Mouse (Mus musculus) mouse embryonic stem cell (cell line): ENCODE data around the gene Tmem81.

Source experiments
- in situ Hi-C, 2 experiments: fragments of 300-500 bp; cut with MboI; formaldehyde crosslinking; loops; 1 replicate in 1 of 2; 3 replicates in 1 of 2; pipeline ENCODE4 v1.14.3; 2019 to 2020; ENCODE audit warnings: low sequenced_read_pairs in 2 of 2, low pct_unique_long_range_greater_than_20kb in 1 of 2, mixed read lengths in 1 of 2; ENCODE audit not compliant: unreplicated experiment in 1 of 2

Gene Tmem81

DNA sequence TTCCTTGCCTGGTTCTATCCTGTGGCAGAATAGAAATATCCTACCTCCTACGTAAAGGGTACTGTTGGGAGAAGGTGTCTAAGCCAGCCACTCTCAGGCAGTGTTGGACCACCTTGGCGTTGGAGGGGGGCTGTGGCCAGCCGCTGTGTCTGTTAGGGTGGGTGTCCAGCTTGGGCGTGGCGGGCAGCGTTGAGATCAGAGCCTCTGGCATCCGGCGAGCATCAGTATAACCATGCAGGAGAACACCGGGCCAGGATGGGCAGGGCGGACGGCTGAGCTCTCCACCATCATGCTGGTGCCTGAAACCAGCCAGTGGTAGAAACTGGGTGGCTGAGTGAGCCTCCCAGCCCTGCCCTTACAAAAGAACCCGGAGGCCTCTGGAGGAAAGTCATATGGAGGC lies 9.3 kb downstream of the Tmem81 start:
- in situ Hi-C loops = no loop called here

DNA sequence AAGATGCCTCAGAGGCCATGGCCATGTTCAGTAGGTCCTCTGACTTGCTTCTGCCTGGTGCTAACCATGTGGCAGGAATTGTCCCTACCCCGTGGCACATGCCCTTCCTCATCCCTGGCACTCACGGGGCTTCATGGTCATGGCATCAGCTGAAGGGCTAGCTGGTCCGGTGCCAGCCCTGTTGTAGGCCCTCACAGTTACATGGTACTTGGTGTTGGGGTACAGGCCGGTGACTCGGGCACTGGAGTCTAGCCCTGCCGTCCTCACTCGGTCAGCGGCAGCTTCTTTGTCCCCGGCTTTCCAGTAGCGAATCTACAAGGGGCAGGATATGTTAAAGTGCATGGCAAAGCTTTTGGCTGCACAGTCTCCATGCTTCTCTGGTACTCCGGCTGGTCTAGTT lies 10.7 kb downstream of the Tmem81 start:
- in situ Hi-C loops = no loop called here

DNA sequence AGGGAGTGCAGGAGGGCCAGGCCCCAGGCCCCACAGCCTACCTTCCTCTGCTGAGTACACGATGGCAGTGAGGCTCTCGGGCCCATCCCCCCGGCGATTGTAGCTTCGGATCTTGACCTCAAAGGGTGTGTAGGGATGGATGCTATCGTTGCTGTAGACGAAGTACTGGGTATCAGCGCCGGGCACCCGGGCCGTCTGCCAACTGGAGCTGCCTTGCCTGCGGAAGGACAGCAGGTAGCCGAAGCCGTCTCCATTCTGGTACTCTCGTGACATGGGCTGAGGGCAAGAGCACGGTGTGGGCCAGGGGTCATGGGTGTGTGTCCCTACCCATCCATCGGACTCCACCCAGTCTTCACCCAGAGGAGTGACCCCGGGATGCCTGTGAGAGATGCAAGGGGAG lies 12.6 kb downstream of the Tmem81 start:
- in situ Hi-C loops = no loop called here

DNA sequence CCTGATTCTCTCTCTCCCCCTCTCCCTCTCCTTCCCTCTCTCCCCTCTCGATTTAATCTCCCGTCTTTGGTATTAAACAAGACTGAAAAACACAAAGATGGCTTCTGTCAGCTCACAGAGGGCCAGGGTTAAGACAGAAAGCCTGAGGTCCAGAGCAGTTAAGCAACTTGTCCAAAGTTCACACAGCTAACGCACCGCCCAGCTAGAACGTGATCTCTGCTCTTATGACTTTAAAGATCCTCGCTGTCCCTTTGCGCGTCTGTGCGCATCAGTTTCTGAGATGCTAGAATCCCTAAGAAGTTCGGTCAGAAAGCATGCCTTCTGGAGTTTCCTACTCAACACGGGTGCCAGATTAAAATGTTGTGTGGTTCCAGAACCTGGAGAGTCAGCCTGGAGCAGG lies 13.7 kb downstream of the Tmem81 start:
- in situ Hi-C loops = loop anchor here in 1 of 2 experiments (10.0 kb wide), 1 partner anchor 155 kb away; no protein-coding TSS in a partner anchor

DNA sequence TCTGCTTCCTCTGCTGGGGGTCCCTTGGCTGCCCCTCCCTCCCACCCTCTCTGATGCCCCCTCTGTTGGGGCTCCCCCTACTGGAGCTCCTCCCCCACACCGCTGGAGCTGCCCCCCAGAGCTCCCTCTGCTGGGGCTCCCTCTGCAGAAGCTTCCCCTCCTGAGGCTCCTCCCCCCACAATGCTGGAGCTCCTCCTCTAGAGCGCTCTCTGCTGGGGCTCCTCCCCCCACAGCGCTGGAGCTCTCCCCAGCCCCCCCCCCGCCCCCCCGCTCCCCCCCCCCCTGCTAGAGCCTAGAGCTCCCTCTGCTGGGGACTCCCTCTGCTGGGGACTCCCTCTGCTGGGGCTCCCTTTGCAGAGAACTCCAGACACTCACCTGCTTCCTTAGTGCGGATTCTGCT lies 14.7 kb downstream of the Tmem81 start:
- in situ Hi-C loops = loop anchor here in 1 of 2 experiments (10.0 kb wide), 1 partner anchor 156 kb away; no protein-coding TSS in a partner anchor

DNA sequence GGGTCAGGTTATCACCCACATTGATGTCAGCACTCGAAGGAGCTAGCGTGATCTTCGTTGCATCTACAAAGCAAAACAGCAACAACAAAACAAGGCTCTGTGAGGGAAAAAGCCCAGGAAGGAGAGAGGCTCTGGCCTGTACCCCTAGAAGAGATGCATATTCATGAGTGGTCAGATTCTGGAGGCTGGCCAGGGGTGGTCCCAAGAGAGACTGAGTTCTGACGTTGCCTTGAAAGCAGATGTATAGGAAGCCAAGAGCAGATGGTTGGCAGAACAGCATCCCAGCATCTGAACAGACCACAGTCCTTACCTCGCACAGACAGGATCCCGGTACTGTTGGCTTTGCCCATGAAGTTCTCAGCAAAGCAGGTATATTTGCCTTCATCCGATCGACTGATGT lies 17.0 kb downstream of the Tmem81 start:
- in situ Hi-C loops = loop anchor here in 1 of 2 experiments (10.0 kb wide), 1 partner anchor 158 kb away; no protein-coding TSS in a partner anchor

DNA sequence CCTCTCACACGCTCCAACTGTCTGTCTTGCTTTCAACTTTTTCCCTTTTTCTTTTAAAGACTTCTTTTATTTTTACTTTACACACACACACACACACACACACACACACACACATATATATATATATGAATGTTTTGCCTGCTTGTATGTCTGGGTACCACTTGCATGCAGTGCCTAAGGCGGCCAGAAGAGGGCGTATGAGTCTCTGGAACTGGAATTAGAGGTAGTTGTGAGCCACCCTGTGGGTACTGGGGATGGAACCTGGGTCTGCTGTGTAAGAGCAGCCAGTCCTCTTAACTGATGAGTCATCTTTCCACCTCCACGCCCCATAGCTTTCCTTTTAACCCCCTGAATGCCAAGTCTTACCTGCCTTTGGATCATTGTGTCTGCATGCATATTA lies 17.9 kb downstream of the Tmem81 start:
- in situ Hi-C loops = loop anchor here in 1 of 2 experiments (10.0 kb wide), 1 partner anchor 159 kb away; no protein-coding TSS in a partner anchor

DNA sequence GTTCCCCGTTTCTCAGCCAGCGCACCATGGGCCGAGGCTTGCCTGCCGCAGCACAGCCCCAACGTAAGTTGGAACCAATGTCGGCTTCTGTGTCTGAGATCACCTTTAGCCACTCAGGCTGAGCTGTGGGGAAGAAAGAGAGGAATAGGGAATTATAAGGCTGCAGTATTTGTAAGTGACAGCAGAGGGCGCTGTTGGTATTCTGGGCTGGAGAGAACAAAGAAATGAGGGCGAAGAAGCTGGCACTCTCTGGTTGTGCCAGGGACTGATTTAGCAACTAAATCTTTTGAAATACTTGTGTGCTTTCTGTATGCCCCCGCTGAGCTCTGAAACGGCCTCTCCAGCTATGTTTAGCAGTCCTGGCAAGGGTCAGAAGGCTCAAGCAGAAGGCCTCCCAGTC lies 19.8 kb downstream of the Tmem81 start:
- in situ Hi-C loops = loop anchor here (5.0 to 10.0 kb wide), 2 partner anchors 66 to 161 kb away; no protein-coding TSS in a partner anchor

DNA sequence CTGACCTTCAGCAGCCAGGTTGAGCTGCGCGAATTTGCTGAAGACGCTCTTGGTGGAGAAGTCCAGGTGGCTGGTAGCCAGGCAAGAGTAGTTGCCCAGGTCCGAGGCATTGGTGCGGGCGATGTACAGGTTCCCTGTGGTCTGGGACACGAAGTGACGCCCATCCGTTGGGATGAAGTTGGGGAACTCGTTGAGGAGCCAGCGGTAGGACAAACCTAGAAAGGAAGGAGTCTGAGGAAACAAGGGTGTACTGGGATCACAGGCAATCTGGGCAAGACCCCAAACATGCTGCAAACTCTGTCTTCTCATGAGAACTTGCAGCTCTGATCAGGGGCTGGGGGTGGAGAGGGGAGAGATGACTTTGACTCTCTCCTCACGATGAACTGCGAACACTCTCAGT lies 22.0 kb downstream of the Tmem81 start:
- in situ Hi-C loops = loop anchor here (5.0 to 10.0 kb wide), 2 partner anchors 64 to 163 kb away; no protein-coding TSS in a partner anchor

DNA sequence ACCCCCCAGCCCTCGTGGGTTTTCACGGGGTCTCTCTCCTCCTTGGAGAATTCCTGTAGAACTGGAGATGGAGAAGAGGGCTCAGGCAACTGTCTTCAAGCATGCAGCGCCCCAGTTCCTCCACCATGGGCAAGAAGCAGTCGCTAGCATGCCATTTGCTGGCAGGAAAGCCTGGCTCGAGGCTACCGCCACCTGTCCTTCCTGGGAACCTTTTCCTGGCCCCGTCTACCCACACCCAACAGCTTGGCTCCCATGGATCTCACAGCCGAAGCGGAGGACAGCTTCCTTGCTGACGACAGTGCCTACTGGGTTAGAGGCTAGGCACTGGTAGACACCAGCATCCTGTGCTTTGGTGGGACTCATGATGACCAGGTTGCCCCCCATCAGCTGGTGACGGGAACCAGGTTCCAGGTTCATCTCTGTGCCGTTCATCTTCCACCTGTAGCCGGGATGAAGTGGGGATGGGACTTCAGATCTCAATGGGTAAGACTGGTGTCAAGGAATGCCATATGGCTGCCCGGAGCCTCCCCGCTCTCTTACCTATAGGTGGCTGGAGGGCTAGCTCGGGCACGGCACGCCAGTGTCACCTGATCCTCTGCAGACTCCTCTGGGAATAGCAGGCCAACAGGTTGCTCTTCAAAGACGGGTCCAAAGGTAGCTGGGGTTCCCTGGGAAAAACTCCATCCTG lies 22.8 kb downstream of the Tmem81 start:
- in situ Hi-C loops = loop anchor here (5.0 to 10.0 kb wide), 2 partner anchors 64 to 164 kb away; no protein-coding TSS in a partner anchor

DNA sequence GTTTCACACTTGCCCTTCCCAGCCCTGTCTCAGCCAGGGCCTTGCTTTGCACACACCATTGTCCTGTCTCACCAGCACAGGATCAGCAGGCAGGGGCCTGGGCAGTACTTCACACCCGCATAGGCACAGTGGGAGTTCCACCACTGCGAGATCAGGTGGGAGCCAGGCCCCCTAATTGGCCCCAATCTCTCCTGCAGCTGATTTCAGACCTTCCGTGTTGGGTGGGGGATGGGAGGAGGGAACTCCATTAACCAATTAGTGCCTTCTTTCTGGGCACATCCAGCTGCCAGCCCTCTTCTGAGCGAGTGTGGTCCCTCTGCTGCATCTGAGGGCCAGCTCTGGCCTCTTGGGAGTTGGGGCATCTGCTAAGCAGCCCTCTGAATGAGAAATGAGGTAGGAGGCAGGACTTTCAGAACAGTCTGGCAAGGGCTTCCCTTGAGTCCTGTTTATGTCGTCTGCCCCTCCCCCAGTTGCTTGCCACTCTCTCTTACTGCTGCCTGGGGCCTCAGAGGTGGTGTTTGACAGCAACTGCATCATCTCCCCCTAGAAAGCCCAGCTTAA lies 24.7 kb downstream of the Tmem81 start:
- in situ Hi-C loops = no loop called here

DNA sequence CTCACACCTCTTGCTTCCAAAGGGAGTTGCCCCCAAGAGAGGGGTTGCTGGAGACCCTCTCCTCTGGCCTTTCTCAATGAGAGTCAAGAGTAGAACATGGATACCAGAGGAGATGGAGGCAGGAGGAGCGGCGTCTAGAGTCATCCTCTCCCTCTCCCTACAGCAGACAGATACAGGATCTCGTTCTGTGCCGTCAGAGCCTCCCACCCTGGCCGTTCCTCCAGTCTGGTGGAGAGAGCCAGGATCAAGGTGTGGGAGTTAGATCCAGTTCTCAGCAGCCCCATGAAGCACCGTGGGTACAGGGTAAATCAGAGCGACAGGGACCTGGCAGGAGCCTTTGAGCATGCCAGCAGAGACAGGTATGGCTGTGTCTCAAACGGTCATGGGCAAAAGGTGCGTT lies 26.5 kb downstream of the Tmem81 start:
- in situ Hi-C loops = no loop called here

DNA sequence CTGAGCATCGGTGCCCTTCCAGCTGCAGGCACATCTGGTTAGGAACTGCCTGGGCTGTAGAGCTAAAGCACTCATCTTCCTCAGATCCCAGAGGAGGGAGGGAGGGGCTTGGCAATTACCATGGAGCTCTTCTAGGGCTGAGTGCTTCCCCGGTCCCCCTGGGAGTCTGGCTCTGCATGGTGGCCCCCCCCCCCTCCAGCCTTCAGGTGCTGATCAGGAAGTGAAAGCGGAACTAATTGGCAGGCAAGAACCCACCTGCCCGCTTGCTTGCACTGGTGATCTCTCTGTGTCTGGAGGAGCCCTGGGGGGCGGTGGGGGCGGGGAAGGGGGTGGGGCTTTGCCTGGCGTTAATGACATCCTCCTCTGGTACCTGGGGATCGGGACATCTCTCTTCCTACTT lies 27.8 kb downstream of the Tmem81 start:
- in situ Hi-C loops = no loop called here

DNA sequence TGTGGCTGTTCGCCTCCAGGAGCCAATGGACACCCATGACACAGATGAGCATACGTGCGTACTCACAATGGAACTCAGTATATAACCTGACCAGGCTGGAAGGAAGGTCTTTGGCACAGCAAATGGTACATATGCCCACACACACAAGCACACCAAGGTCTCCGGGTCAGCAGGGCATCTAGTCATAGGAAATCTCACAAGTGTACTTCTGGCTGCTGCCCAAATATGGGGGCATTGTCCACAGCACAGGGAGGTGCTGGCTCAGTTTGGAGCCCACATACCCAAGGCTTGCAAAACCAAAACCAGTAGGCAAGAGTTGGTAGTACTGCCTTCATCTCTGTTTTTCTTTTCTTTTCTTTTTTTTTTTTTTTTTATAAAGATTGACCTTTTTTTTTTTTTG lies 29.5 kb downstream of the Tmem81 start:
- in situ Hi-C loops = no loop called here

DNA sequence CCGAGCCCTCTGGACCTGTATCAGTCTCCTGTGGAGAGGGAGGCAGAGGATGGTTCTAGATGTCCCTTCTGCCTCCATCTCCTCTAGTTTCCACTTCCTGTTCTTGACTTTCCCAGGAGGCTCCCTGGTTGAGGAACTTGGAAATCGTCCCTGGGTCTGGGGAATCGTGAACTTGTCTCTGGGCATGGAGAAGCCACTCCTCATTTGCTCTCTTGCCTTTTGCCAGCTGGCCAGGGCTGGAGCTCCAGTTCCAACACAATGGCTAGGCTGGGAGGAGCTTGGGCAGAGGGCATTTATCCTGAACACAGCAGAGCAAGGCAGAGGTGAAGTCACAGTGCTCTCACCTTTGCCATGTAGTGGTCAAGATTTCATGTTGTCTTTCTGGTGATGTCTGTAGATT lies 30.4 kb downstream of the Tmem81 start:
- in situ Hi-C loops = no loop called here

DNA sequence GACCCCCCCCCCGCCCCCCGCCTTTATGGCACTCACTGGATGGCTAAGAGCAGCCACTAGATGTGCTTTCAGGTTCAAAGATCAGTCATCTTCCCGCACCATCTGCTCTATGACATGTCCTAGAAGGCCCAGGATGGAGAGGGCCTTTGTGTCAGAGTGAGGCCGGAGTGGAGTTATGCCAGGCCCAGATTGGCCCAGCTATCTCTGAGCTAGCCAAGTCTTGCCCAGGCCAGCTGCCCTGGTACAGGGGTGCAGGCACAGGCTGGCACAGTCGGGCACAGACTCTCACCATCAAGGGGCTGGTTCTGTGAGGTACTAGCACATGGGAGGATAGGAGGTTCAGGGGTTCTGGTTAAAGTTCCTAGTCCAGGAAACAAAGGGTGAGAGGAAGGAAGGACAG lies 31.7 kb downstream of the Tmem81 start:
- in situ Hi-C loops = no loop called here

DNA sequence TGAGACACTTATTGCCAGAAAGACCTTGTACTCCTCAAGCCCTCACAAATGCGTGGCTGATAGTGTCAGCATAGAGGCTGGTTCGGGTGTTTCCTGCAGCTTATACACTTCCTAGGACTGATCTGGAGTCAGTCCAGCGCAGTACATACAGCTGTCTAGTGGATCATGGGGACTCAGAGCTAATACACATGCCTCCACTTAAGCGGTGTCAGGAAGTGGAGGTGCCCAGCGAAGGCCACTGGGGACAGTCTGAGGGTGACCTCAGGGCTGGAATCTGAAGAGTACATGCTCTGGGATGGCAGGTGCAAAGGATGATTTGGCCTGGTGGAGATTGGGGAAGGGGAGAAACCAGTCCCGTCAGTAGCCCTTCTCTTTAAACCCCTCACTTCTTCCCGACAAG lies 34.7 kb downstream of the Tmem81 start:
- in situ Hi-C loops = no loop called here

DNA sequence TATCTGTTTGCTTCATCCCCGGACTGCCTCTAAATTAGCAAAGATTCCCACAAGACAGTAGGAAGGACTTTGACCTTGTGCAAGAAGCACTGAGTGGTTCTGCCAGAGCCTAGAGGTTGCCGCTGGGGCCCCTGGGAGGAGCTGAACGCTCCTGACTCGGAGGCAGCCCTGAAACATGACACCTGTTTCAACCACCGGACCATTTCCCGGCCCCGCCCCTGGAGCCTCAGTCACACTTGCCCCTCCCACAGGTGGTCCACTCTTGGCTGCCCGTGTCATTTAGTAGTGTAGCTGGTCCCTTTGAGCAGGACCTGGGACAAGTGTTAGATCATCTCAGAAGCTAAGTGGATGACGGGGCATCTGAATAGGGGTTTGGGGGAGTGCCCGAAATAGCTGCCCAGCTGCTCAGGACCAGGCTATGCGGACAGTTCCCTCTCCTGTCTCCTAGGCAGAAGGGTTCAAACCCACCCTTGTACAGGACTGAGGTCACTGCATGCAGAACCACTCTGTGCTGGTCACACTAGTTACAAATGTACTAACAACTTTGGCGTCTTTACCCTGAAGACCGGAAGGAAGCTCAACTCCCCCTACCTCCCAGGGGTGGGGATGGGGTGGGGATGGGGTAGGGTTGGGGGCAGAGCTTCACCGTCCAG lies 35.3 kb downstream of the Tmem81 start:
- in situ Hi-C loops = no loop called here

DNA sequence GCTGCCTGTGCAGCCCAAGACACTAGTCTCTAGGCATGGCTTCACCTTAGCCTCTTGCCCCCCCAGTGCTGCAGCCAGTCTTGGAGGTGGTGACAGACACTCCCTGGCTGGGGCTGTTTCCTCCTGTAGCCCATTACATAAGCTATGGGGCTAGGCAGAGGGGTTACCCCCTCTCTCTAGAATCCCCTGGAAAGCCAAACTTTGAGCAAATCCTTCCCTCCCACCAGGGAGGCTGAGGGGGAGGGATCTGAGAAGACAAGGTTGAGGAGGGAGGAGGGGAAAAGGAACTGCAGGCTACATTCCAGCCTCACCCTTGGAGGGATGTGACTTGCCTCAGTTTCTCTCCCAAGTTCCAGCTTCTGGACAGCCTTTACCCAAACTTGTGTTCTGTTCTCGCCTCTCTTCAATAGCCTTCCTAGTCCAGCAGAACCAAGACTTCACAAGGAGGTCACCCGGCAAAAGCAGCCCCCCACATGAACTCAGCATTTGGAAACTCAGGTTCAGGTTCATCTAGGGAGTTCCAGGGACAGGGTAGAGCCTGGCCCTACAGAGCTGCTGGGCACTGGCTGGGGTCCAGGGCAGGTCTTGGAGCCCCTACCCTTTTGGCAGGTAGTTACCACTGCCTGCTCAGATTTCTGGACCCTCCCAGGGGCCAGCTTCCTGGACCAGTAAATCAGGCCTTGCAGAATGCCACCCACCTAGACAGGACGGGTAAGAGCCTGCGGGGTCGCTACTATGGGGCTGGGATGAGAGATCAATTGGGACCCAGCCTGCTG lies 36.0 kb downstream of the Tmem81 start:
- in situ Hi-C loops = no loop called here
